Mouse (Mus musculus): Measurements from ENCODE around the gene Lhx4. TPM values are rescaled to one million over a fixed set of nuclear protein-coding genes. Genes with fewer than 3 reads are reported as not detected.

Lhx4 gene
- polyA plus RNA-seq, 1 experiment from 2014 or later = not detected

GRCm38 (mm10) chr1:155720006-155720405 lies 31.5 kb downstream of the Lhx4 start:
- peaks cover 13% of the 10 kb centered on the region for H3K27me3 ChIP-seq (ENCODE audit: control insufficient read depth, insufficient read depth, low read depth, low read length)

GRCm38 (mm10) chr1:155718851-155719250 lies 32.6 kb downstream of the Lhx4 start:
- H3K36me3 ChIP-seq (ENCODE audit: control insufficient read depth, insufficient read depth) = no peaks in the 10 kb centered on the region
- H3K9me3 ChIP-seq (replicated peaks; ENCODE audit: control insufficient read depth, low read length) = no peaks in the 10 kb centered on the region
- ATAC-seq (ENCODE audit: low read depth) = no peak
- no peak overlapping the region for H3K9ac ChIP-seq (ENCODE audit: low read depth, low read length)
- WGBS (ENCODE audit: insufficient replicate concordance) = 66% methylated on average over 3 of the region's 3 CpGs
- no peak overlapping the region for H3K4me2 ChIP-seq (ENCODE audit: low read depth, low read length)
- H3K27ac ChIP-seq (ENCODE audit: low read length) = no peak overlapping the region
- peaks cover 12% of the 10 kb centered on the region for H3K27me3 ChIP-seq (ENCODE audit: control insufficient read depth, insufficient read depth, low read depth, low read length)
- no peaks in the 10 kb centered on the region for H3K4me1 ChIP-seq (ENCODE audit: control insufficient read depth, low read depth, low read length)
- no peak overlapping the region for H3K4me3 ChIP-seq (ENCODE audit: low read depth, low read length)

More at GRCm38 (mm10) chr1:155720006-155720405, 31.5 kb downstream of the Lhx4 start:
- Histone ChIP-seq H3K4me2 (ENCODE audit: low read depth, low read length) (no peak overlapping the region), H3K27ac (ENCODE audit: low read length) (no peak overlapping the region), H3K9ac (ENCODE audit: low read depth, low read length) (no peak overlapping the region), H3K4me1 (ENCODE audit: control insufficient read depth, low read depth, low read length) (no peaks in the 10 kb centered on the region), H3K4me3 (ENCODE audit: low read depth, low read length) (no peak overlapping the region), H3K9me3 (replicated peaks; ENCODE audit: control insufficient read depth, low read length) (no peaks in the 10 kb centered on the region), H3K36me3 (ENCODE audit: control insufficient read depth, insufficient read depth) (no peaks in the 10 kb centered on the region)
- ATAC-seq (ENCODE audit: low read depth) = no peak
- 34% methylated on average over 5 of the region's 5 CpGs for WGBS (ENCODE audit: insufficient replicate concordance)

DNA sequence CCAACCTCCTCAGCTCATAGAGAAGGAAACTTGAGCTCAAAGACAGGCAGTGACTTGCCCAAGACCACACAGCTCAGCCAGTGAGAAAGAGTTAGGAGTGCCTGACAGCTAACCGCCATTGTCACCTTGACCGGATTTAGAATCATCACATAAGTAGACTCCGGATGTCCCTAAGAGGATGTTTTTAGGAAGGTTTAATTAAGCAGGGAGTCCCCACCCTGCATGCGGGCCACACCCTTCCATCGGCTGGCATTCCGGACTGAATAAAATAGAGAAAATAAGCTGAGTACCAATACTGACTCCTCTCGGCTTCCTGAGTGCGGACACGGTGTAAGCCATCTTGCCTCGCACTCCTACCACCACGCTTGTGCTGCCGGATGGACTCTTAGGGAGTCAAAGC lies 34.2 kb downstream of the Lhx4 start:
- H3K9ac ChIP-seq (ENCODE audit: low read depth, low read length) = no peak overlapping the region
- no peaks in the 10 kb centered on the region for H3K36me3 ChIP-seq (ENCODE audit: control insufficient read depth, insufficient read depth)
- no peaks in the 10 kb centered on the region for H3K27me3 ChIP-seq (ENCODE audit: control insufficient read depth, insufficient read depth, low read depth, low read length)
- 77% methylated on average over 12 of the region's 12 CpGs for WGBS (ENCODE audit: insufficient replicate concordance)
- ATAC-seq (ENCODE audit: low read depth) = no peak
- H3K27ac ChIP-seq (ENCODE audit: low read length) = no peak overlapping the region
- H3K4me1 ChIP-seq (ENCODE audit: control insufficient read depth, low read depth, low read length) = no peaks in the 10 kb centered on the region
- H3K9me3 ChIP-seq (replicated peaks; ENCODE audit: control insufficient read depth, low read length) = no peaks in the 10 kb centered on the region
- H3K4me3 ChIP-seq (ENCODE audit: low read depth, low read length) = no peak overlapping the region
- no peak overlapping the region for H3K4me2 ChIP-seq (ENCODE audit: low read depth, low read length)

GRCm38 (mm10) chr1:155715366-155715765 lies 36.1 kb downstream of the Lhx4 start:
- H3K27me3 ChIP-seq (ENCODE audit: control insufficient read depth, insufficient read depth, low read depth, low read length) = no peaks in the 10 kb centered on the region
- ATAC-seq (ENCODE audit: low read depth) = no peak

GRCm38 (mm10) chr1:155713306-155713705 lies 38.2 kb downstream of the Lhx4 start:
- no peak overlapping the region for H3K4me3 ChIP-seq (ENCODE audit: low read depth, low read length)
- no peak overlapping the region for H3K9ac ChIP-seq (ENCODE audit: low read depth, low read length)
- no peaks in the 10 kb centered on the region for H3K9me3 ChIP-seq (replicated peaks; ENCODE audit: control insufficient read depth, low read length)
- ATAC-seq (ENCODE audit: low read depth) = no peak
- no peaks in the 10 kb centered on the region for H3K27me3 ChIP-seq (ENCODE audit: control insufficient read depth, insufficient read depth, low read depth, low read length)
- no peak overlapping the region for H3K4me2 ChIP-seq (ENCODE audit: low read depth, low read length)
- no peaks in the 10 kb centered on the region for H3K36me3 ChIP-seq (ENCODE audit: control insufficient read depth, insufficient read depth)
- H3K4me1 ChIP-seq (ENCODE audit: control insufficient read depth, low read depth, low read length) = no peaks in the 10 kb centered on the region
- no peak overlapping the region for H3K27ac ChIP-seq (ENCODE audit: low read length)
- WGBS (ENCODE audit: insufficient replicate concordance) = 33% methylated on average over 2 of the region's 2 CpGs

More at GRCm38 (mm10) chr1:155715366-155715765, 36.1 kb downstream of the Lhx4 start:
- Histone ChIP-seq H3K36me3 (ENCODE audit: control insufficient read depth, insufficient read depth) (no peaks in the 10 kb centered on the region), H3K4me3 (ENCODE audit: low read depth, low read length) (no peak overlapping the region), H3K4me2 (ENCODE audit: low read depth, low read length) (no peak overlapping the region), H3K4me1 (ENCODE audit: control insufficient read depth, low read depth, low read length) (no peaks in the 10 kb centered on the region), H3K27ac (ENCODE audit: low read length) (no peak overlapping the region), H3K9me3 (replicated peaks; ENCODE audit: control insufficient read depth, low read length) (no peaks in the 10 kb centered on the region), H3K9ac (ENCODE audit: low read depth, low read length) (no peak overlapping the region)

GRCm38 (mm10) chr1:155704182-155704581 lies 47.3 kb downstream of the Lhx4 start:
- Histone ChIP-seq H3K9ac (ENCODE audit: low read depth, low read length) (no peak overlapping the region), H3K27me3 (ENCODE audit: control insufficient read depth, insufficient read depth, low read depth, low read length) (no peaks in the 10 kb centered on the region), H3K9me3 (replicated peaks; ENCODE audit: control insufficient read depth, low read length) (no peaks in the 10 kb centered on the region), H3K27ac (ENCODE audit: low read length) (no peak overlapping the region), H3K36me3 (ENCODE audit: control insufficient read depth, insufficient read depth) (no peaks in the 10 kb centered on the region), H3K4me1 (ENCODE audit: control insufficient read depth, low read depth, low read length) (no peaks in the 10 kb centered on the region), H3K4me3 (ENCODE audit: low read depth, low read length) (no peak overlapping the region), H3K4me2 (ENCODE audit: low read depth, low read length) (no peak overlapping the region)
- ATAC-seq (ENCODE audit: low read depth) = no peak
- 49% methylated on average over 5 of the region's 5 CpGs for WGBS (ENCODE audit: insufficient replicate concordance)

DNA sequence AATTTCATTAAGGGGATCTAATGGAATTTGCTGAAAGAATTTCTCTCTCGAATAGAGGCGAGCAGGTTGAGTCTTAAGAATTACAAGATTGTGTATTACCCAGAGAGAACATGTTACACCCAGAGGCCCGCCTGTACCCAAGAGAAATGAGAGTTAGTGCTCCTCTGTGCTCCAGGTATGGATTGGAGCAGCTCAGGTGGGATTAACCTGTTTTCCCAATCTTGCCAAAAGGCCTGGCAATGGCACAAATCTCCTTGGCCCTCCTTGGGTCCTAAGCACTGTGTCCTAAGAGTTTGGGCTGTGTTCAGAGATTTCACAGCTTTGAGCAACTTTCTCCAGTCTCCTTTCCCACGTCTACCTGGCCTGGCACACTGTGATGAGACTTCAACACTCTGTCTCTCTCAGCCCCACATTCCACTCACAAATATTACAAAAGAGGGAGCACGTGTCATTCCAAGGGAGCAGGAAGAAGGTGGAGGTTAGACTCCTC lies 48.2 kb downstream of the Lhx4 start:
- Histone ChIP-seq H3K9me3 (replicated peaks; ENCODE audit: control insufficient read depth, low read length) (no peaks in the 10 kb centered on the region), H3K36me3 (ENCODE audit: control insufficient read depth, insufficient read depth) (no peaks in the 10 kb centered on the region), H3K9ac (ENCODE audit: low read depth, low read length) (no peak overlapping the region), H3K4me1 (ENCODE audit: control insufficient read depth, low read depth, low read length) (no peaks in the 10 kb centered on the region), H3K27ac (ENCODE audit: low read length) (no peak overlapping the region), H3K27me3 (ENCODE audit: control insufficient read depth, insufficient read depth, low read depth, low read length) (no peaks in the 10 kb centered on the region), H3K4me2 (ENCODE audit: low read depth, low read length) (no peak overlapping the region), H3K4me3 (ENCODE audit: low read depth, low read length) (no peak overlapping the region)
- 64% methylated on average over 5 of the region's 5 CpGs for WGBS (ENCODE audit: insufficient replicate concordance)
- ATAC-seq (ENCODE audit: low read depth) = no peak

DNA sequence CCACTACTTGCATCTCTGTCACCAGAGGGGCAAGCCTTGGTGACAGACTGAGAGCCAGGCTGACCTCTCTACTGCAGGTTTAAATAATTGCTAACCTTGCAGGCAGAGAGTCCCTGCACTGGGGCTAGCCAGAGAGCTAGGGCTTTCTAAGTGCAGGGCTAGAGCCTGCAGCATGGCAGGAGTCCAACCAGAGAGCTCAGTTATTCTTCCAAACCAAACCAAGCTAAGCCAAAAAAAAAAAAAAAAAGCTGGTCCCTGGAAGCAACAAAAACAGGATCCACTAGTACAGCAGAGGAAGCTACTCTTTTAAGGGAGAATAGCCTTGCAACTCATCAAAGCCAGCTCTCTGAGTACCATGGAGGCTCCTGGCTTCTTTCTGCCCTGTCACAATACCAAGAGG lies 50.6 kb downstream of the Lhx4 start:
- Histone ChIP-seq H3K27ac (ENCODE audit: low read length) (no peak overlapping the region), H3K27me3 (ENCODE audit: control insufficient read depth, insufficient read depth, low read depth, low read length) (no peaks in the 10 kb centered on the region), H3K9ac (ENCODE audit: low read depth, low read length) (no peak overlapping the region), H3K4me2 (ENCODE audit: low read depth, low read length) (no peak overlapping the region), H3K4me1 (ENCODE audit: control insufficient read depth, low read depth, low read length) (no peaks in the 10 kb centered on the region), H3K9me3 (replicated peaks; ENCODE audit: control insufficient read depth, low read length) (no peaks in the 10 kb centered on the region), H3K36me3 (ENCODE audit: control insufficient read depth, insufficient read depth) (no peaks in the 10 kb centered on the region), H3K4me3 (ENCODE audit: low read depth, low read length) (no peak overlapping the region)
- no peak for ATAC-seq (ENCODE audit: low read depth)

DNA sequence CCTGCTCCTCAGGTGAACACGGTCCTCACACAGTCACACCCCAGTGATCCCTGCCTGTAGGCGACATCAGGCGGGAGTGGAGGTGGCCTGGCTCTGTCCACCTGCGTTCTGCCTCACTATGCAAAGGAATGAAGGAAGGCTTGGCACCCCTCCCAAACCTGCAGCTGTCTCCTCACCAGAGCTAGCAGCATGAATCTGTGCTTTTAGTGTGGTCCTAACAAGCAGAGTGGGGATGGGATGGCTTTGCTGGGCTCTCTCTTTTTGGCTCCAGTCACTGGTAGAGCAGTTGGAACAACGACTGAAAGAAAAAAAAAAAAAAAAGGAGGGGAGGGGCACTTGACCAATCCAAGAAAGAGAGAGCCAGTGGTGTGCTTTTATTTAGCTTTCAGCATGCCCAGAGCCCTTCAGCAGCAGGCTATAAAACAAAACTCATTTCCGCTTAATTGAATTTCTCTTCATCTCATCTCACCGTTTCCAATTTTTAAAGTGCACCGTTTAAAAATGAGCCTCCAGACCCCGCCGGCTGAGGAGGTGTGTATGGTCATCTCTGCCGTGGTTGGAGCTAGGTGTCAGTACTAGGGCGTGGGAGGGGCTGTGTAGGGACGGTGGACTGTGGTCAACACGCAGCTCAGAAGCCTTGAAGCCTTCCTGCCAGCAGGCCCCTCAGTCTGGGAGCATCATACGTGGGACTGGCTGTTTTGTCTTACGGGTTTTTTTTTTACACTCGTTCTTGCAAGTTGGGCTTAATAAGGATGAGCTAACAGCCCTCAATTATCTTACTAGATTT lies 52.9 kb downstream of the Lhx4 start:
- H3K36me3 ChIP-seq (ENCODE audit: control insufficient read depth, insufficient read depth) = no peaks in the 10 kb centered on the region
- H3K9ac ChIP-seq (ENCODE audit: low read depth, low read length) = no peak overlapping the region
- H3K4me2 ChIP-seq (ENCODE audit: low read depth, low read length) = no peak overlapping the region
- H3K9me3 ChIP-seq (replicated peaks; ENCODE audit: control insufficient read depth, low read length) = no peaks in the 10 kb centered on the region
- WGBS (ENCODE audit: insufficient replicate concordance) = 65% methylated on average over 17 of the region's 17 CpGs
- no peaks in the 10 kb centered on the region for H3K27me3 ChIP-seq (ENCODE audit: control insufficient read depth, insufficient read depth, low read depth, low read length)
- no peak overlapping the region for H3K27ac ChIP-seq (ENCODE audit: low read length)
- H3K4me3 ChIP-seq (ENCODE audit: low read depth, low read length) = no peak overlapping the region
- ATAC-seq (ENCODE audit: low read depth) = no peak
- no peaks in the 10 kb centered on the region for H3K4me1 ChIP-seq (ENCODE audit: control insufficient read depth, low read depth, low read length)
